Mouse (Mus musculus) neural tube, embryonic 11.5 days (tissue): ENCODE measurements at regions not wholly inside any gene's neighbourhood (a gene's known extent, or its start where the extent isn't known, plus 50 kb on each side); places are given as distances from the start of the nearest gene placed in this dataset.

Experiments used
- ATAC-seq: fragments of 200-750 bp; cut with Nextera tagmentation; 2 replicates; pipeline ENCODE4 v1.8.0; 2017; ENCODE audit warnings: moderate number of reproducible peaks, mild to moderate bottlenecking, moderate TSS enrichment, moderate library complexity; ENCODE audit not compliant: insufficient read depth, low FRiP score, low TSS enrichment
- DNase-seq: peaks from one replicate; pipeline ENCODE4 v3.0.0-alpha.2; 2015; ENCODE audit warnings: low spot score
- H3K27ac ChIP-seq: fragments of 300-500 bp; sonication (generic); 2 replicates; pipeline ENCODE4 v1.5.1; 2014; ENCODE audit warnings: low read depth, mild to moderate bottlenecking, low read length
- H3K27me3 ChIP-seq: fragments of 300-500 bp; sonication (generic); 2 replicates; pipeline ENCODE4 v1.6.1; 2014; ENCODE audit warnings: mild to moderate bottlenecking, low read length, mixed read lengths; ENCODE audit not compliant: control insufficient read depth, insufficient read depth
- H3K36me3 ChIP-seq: fragments of 300-500 bp; sonication (generic); 2 replicates; pipeline ENCODE4 v1.6.1; 2014; ENCODE audit warnings: mild to moderate bottlenecking, low read length, moderate library complexity, mixed read lengths; ENCODE audit not compliant: control insufficient read depth, insufficient read depth
- H3K4me1 ChIP-seq: fragments of 300-500 bp; sonication (generic); 2 replicates; pipeline ENCODE4 v1.6.1; 2014; ENCODE audit warnings: low read length, mixed read lengths; ENCODE audit not compliant: control insufficient read depth, insufficient read depth
- H3K4me2 ChIP-seq: fragments of 300-500 bp; sonication (generic); 2 replicates; pipeline ENCODE4 v1.6.1; 2014; ENCODE audit warnings: low read depth, mild to moderate bottlenecking, moderate library complexity
- H3K4me3 ChIP-seq: fragments of 300-500 bp; sonication (generic); 2 replicates; pipeline ENCODE4 v1.5.1; 2014; ENCODE audit warnings: low read depth, low read length
- H3K9ac ChIP-seq: fragments of 300-500 bp; sonication (generic); 2 replicates; pipeline ENCODE4 v1.6.1; 2014; ENCODE audit warnings: mild to moderate bottlenecking, low read length
- H3K9me3 ChIP-seq: fragments of 300-500 bp; sonication (generic); 2 replicates; pipeline ENCODE4 v1.6.1; 2016; ENCODE audit warnings: low read length; ENCODE audit not compliant: control insufficient read depth
- WGBS: fragments of 180-500 bp; shearing (Covaris S2); extraction: QIAGEN DNeasy Blood & Tissue Kit; methylation state at CpG from one replicate; pipeline ENCODE4 v1.1.7; 2014; 5-methylcytosine and 5-hydroxymethylcytosine counted together

- ATAC-seq (no peak), DNase-seq (no peak)
- H3K4me2 ChIP-seq = no peak overlapping the region
- no peaks in the 10 kb centered on the region for H3K9me3 ChIP-seq
- H3K4me1 ChIP-seq = no peaks in the 10 kb centered on the region
- H3K4me3 ChIP-seq = no peak overlapping the region
- no peak overlapping the region for H3K9ac ChIP-seq
- WGBS = 87% methylated on average over 2 of the region's 2 CpGs
- H3K27me3 ChIP-seq = no peaks in the 10 kb centered on the region
- H3K27ac ChIP-seq = no peak overlapping the region
- no peaks in the 10 kb centered on the region for H3K36me3 ChIP-seq
Measured at GRCm38 (mm10) chr3:136993473-136993872, 323.5 kb downstream of the Ppp3ca start.

GRCm38 (mm10) chr3:136994361-136995083, 324.6 kb downstream of the Ppp3ca start:
- DNase-seq = no peak
- 92% methylated on average over 8 of the region's 8 CpGs for WGBS
- Histone ChIP-seq H3K27me3 (no peaks in the 10 kb centered on the region), H3K36me3 (no peaks in the 10 kb centered on the region), H3K9me3 (no peaks in the 10 kb centered on the region), H3K9ac (no peak overlapping the region), H3K4me3 (no peak overlapping the region), H3K4me2 (no peak overlapping the region), H3K27ac (no peak overlapping the region), H3K4me1 (no peaks in the 10 kb centered on the region)
- ATAC-seq = no peak

GRCm38 (mm10) chr3:136995611-136996335, 325.8 kb downstream of the Ppp3ca start:
- Histone ChIP-seq H3K9me3 (no peaks in the 10 kb centered on the region), H3K4me2 (no peak overlapping the region), H3K36me3 (no peaks in the 10 kb centered on the region), H3K27ac (no peak overlapping the region), H3K27me3 (no peaks in the 10 kb centered on the region), H3K9ac (no peak overlapping the region), H3K4me3 (no peak overlapping the region), H3K4me1 (no peaks in the 10 kb centered on the region)
- no peak for DNase-seq
- no peak for ATAC-seq
- 93% methylated on average over 3 of the region's 3 CpGs for WGBS

- no peaks in the 10 kb centered on the region for H3K9me3 ChIP-seq
- H3K4me3 ChIP-seq = no peak overlapping the region
- no peaks in the 10 kb centered on the region for H3K36me3 ChIP-seq
- H3K4me1 ChIP-seq = no peaks in the 10 kb centered on the region
- no peak overlapping the region for H3K27ac ChIP-seq
- no peak for ATAC-seq
- H3K9ac ChIP-seq = no peak overlapping the region
- 92% methylated on average over 5 of the region's 5 CpGs for WGBS
- H3K27me3 ChIP-seq = no peaks in the 10 kb centered on the region
- no peak overlapping the region for H3K4me2 ChIP-seq
- DNase-seq = no peak
Measured at GRCm38 (mm10) chr3:136996381-136996895, 326.5 kb downstream of the Ppp3ca start.

GRCm38 (mm10) chr3:137011551-137011950, 329.3 kb upstream of the Emcn start:
- Histone ChIP-seq H3K9ac (no peak overlapping the region), H3K27me3 (no peaks in the 10 kb centered on the region), H3K4me3 (no peak overlapping the region), H3K4me1 (no peaks in the 10 kb centered on the region), H3K27ac (no peak overlapping the region), H3K36me3 (no peaks in the 10 kb centered on the region), H3K9me3 (no peaks in the 10 kb centered on the region), H3K4me2 (no peak overlapping the region)
- no peak for ATAC-seq
- 76% methylated on average over 2 of the region's 2 CpGs for WGBS
- DNase-seq = no peak

GRCm38 (mm10) chr3:137014686-137015085, 326.2 kb upstream of the Emcn start:
- Histone ChIP-seq H3K9me3 (no peaks in the 10 kb centered on the region), H3K27me3 (no peaks in the 10 kb centered on the region), H3K9ac (no peak overlapping the region), H3K4me1 (no peaks in the 10 kb centered on the region), H3K27ac (no peak overlapping the region), H3K36me3 (no peaks in the 10 kb centered on the region), H3K4me3 (no peak overlapping the region), H3K4me2 (no peak overlapping the region)
- ATAC-seq (no peak), DNase-seq (peak; percentile 22)
- WGBS = 79% methylated on average over 2 of the region's 2 CpGs

- Histone ChIP-seq H3K4me1 (no peaks in the 10 kb centered on the region), H3K9ac (no peak overlapping the region), H3K36me3 (no peaks in the 10 kb centered on the region), H3K4me3 (no peak overlapping the region), H3K9me3 (no peaks in the 10 kb centered on the region), H3K4me2 (no peak overlapping the region), H3K27me3 (no peaks in the 10 kb centered on the region), H3K27ac (no peak overlapping the region)
- WGBS = 86% methylated on average over 3 of the region's 3 CpGs
- DNase-seq (no peak), ATAC-seq (no peak)
Measured at GRCm38 (mm10) chr3:137015199-137015598, 325.7 kb upstream of the Emcn start.

GRCm38 (mm10) chr3:137019971-137020634, 320.8 kb upstream of the Emcn start:
- no peak for ATAC-seq
- DNase-seq = no peak

More at GRCm38 (mm10) chr3:137019971-137020634, 320.8 kb upstream of the Emcn start:
- H3K4me3 ChIP-seq = no peak overlapping the region
- no peaks in the 10 kb centered on the region for H3K4me1 ChIP-seq
- H3K9me3 ChIP-seq = no peaks in the 10 kb centered on the region
- no peaks in the 10 kb centered on the region for H3K36me3 ChIP-seq
- H3K27ac ChIP-seq = no peak overlapping the region
- H3K27me3 ChIP-seq = no peaks in the 10 kb centered on the region
- no peak overlapping the region for H3K4me2 ChIP-seq
- no peak overlapping the region for H3K9ac ChIP-seq
- 80% methylated on average over 3 of the region's 3 CpGs for WGBS
